Mouse (Mus musculus) adrenal gland, adult 8-10 months (tissue): ENCODE results near the gene Bach2. TPM values are rescaled to one million over a fixed set of nuclear protein-coding genes. Genes with fewer than 3 reads are reported as not detected.

Experiments used
- DNase-seq: peaks from one replicate; pipeline ENCODE4 v3.0.0; 2022
- total RNA-seq, 4 experiments: library from RNA; stranded (reverse); gene quantifications; 2 replicates each; pipeline ENCODE4 v1.2.4; 2022

Bach2 gene
- total RNA-seq, 4 experiments from 2014 or later: 2.8 to 3.3 (median 3.0) TPM

GRCm38 (mm10) chr4:32569995-32570938 is 331.7 kb downstream of the Bach2 start:
- no peak for DNase-seq

DNA sequence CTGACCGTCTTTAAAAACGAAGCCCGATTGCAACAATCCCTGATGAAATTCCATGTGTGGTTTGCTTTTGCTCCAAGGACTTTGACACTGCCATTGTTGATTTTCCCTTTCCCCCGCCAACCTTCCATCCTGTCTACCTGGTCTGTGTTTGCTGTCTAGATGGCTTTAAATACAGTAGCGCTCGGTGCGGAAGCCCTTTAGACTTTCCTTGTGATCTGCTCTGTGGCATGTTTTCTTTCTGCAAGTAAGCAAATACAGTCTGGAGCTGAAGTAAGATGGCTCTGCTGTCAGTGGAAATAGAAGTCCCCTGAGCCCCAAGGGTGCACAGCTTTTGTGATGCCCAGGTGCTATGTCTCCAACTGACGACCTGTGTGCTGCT is 332.3 kb downstream of the Bach2 start:
- DNase-seq: no peak

GRCm38 (mm10) chr4:32571441-32571840 is 332.8 kb downstream of the Bach2 start:
- no peak for DNase-seq

GRCm38 (mm10) chr4:32572118-32572517 is 333.5 kb downstream of the Bach2 start:
- DNase-seq: no peak

DNA sequence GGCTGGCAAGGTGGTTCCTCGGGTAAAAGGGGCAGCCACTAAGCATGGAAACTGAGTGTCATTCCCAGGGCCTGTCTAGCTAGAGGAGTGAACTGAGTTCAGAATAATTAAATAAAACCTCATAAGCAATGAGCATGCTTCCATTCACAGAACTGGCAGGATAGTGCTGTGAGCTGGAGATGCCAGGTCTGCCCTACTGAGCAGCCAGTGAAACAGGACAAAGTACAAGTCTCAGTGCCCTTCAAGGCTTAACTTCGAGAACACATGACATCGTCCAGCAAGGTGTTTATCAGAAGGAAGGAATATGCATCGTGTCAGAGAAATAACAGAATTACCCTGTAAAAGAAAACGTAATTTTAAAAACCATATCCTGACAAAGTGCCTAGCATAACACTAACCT is 335.0 kb downstream of the Bach2 start:
- DNase-seq: no peak

DNA sequence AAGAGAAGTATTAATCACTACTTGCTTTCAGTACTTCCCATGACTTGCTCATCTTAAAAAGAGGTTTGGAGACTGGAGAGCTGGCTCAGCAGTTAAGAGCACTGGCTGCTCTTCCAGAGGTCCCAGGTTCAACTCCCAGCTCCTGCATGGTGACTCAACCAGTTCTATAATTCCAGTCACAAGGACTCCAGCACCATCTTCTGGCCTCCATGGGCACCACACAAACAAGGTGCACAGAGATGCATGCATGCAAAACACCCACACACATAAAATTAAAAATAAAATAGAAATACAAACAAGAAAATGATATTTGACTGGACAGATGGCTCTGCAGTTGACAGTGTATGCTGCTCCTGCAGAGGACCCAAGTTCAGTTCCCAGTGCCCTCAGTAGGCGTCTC is 336.0 kb downstream of the Bach2 start:
- no peak for DNase-seq

DNA sequence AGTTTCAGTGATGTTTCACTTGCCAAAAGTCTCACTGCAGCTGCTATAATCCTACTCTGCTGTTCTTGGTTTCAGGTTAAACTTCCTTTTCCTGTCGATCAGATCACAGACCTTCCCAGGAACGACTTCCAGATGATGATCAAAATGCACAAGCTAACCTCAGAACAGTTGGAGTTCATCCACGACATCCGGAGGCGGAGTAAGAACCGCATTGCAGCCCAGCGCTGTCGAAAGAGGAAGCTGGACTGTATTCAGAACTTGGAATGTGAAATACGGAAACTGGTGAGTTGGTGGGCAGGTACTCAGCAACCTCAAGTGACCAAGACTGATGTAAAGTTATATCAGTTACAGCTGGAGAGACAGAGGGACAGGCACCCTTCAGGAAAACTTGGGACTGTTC is 336.6 kb downstream of the Bach2 start:
- no peak for DNase-seq

- DNase-seq: no peak
These were observed 341.2 kb downstream of the Bach2 start for GRCm38 (mm10) chr4:32579850-32580249.

DNA sequence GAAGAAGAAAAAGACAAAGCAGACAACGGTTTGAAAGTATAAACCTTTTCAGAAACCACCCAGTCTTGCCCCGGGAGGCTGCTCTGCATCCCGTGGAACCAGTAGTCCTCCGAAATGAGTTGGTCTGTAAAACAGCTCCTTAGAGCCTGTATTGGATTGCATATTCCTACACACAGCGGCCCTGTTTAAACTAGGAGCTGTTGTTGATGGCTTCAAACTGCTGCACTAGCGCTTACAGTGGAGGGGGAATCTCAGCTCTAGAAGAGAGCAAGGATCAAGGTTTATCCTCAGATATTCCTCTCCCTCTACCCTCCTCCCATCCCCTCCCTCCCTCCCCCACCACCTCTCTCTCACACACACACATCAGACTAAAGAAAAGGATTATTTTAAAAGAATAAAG is 345.6 kb downstream of the Bach2 start:
- DNase-seq: no peak

DNA sequence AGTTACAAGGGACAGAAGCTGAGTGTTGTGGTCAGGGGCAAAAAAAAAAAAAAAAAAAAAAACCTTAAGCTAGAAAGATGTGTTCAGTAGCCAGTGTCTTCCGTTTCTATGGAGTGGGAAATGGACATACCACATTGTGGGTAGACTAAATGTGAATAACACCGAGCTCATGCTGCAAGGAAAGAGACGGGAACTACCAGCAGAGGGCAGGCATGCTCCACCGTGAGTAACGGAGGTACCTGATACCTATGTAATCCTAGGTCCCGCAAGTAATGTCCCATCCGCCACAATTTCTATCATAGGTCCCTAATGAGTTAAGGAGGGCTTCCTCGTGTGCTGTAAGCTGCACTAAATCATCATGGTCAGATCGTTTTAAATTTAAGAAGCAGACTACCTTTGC is 348.0 kb downstream of the Bach2 start:
- no peak for DNase-seq

DNA sequence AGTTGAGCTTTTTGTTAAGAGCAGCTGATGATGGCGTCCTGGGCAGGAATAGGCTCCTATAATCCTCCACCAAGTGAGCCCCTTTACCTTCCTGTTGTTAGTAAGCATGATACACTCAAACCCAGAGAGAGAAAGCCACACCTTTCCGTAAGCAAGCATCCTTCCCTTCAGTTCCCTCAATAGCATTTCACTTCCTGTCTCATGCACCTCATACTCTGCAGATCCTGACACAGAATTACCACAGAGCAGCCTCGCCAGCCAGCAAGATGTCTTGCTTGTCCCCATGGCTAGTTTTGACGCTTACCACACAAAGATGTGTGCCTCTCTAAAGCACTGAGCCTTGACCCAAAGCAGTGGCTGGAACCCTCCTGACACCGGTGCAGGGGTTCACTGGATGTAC is 348.9 kb downstream of the Bach2 start:
- DNase-seq: no peak

DNA sequence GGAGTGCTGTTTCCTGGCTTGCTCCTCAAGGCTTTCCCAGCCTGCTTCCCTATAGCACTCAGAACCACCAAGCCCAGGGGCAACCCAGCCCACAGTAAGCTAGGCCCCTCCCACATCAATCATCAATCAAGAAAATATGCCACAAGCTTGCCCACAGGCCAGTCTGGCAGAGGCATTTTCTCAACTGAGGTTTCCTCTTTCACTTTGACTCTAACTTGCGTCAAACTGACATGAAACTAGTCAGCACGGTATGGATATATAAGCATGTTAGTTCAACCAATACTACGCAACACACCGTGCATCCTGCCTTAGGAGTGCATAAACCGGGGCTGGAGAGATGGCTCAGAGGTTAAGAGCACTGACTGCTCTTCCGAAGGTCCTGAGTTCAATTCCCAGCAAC is 349.6 kb downstream of the Bach2 start:
- DNase-seq: no peak

DNA sequence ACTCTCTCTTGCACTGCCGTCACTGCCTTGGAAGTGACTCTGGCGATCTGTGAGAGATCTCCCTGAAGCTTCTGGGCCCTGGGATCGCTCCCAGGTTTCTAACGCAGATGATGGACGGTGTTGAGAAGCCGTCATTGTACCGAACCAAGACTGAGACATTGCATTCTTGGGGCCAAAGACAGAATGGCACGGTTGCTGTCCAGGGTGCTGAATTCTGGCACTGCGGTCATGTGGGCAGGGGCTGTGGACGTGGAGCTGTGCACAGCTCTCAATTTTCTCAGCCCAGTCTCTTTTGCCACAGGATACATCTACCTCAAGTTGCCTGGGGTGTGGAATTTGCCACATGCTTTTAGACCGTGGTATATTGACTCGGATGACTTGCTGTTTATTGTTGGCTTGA is 362.5 kb downstream of the Bach2 start:
- DNase-seq: no peak

DNA sequence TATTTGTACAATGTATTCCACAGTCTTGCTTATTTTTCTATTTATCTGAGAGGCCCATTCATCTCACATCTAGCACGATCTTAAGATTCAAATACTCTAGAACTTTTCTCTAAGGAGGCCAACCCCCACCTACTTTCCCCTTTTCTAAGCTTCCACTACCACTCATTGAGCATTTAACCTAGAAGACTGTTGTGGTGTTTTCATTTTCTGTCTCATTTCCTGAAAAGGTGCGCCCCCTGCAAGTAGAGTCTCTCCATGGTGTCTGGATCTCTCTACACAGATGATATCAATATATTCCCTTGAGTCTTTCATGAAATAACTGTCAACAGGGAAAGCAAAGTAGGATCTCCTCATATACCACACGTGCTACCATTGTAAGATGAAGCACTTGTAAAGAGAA is 364.1 kb downstream of the Bach2 start, which contains the start of gene Gja10:
TSS of gene Gja10 (minus strand) at position 101 of the 400 bp plus-strand sequence.
- no peak for DNase-seq

GRCm38 (mm10) chr4:32615034-32615881 is 376.7 kb downstream of the Bach2 start, which contains the start of gene Casp8ap2:
Gene Casp8ap2 (plus strand): TSS chr4:32615451.
- DNase-seq: peak; percentile 99

GRCm38 (mm10) chr4:32621637-32622036 is 383.0 kb downstream of the Bach2 start:
- no peak for DNase-seq
